ENCODE assay signal across 11 mouse cellular contexts in the genomic region with DNA sequence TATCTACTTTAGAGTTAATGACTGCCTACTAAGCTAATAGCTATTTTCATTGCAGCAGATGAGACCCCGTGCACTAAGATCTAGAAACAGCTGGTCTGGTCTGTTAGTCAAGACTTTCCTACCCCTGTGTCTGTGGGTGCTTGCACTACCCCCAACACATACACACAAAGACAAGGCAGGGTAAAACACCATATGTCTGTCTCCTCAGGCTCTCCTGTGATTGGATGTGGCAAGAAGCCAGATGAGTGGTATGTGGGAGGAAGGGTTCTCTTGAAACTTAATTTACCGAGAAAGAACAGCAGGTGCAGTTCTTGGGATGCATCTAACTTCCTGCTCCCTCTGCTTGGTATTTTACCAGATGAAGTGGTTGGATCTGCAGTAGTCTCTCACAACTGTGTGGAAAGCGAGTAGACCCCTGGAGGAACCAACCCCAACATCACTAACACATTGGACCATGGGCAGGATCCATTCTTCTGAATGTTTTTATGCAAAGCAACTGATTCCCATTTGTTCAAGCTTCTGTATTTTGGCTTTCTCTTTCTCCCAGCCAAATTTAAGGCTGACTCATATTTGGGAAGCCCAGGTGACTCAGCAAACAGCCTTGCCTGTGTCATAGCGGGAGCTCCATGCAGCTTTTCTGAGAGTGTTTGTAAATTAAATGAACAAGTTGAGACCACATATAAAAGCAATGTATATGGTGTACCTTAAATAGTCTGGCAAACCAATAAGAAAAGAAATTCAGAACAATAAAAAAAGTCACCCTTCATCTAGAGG.
DNase-seq lines count a peak whose midpoint lies in the region; ATAC-seq lines count a peak whose summit lies in the region.
"Had no signal": no experiment of that assay in that cellular context is flagged by ENCODE, and none has a peak within 500 bp of the region (broad histone marks: within the 10 kb centered on the region; RNA-seq: fewer than 3 reads in every experiment).

No protein-coding gene starts in this region.

- H3K9me3 ChIP-seq in liver, embryonic 12.5 days (replicated peaks) = peaks cover 19% of the 10 kb centered on the region
- H3K9me3 ChIP-seq: hindbrain, embryonic 15.5 days had no signal

- ATAC-seq in liver, embryonic 12.5 days = no peak

- H3K4me1 ChIP-seq in liver, embryonic 12.5 days = no peaks in the 10 kb centered on the region
- H3K4me1 ChIP-seq: hindbrain, embryonic 15.5 days had no signal

- intact Hi-C loops in left cerebral cortex, postnatal 4 days (cut with DNase I) = no loop called here

- 64% methylated on average over 4 of the region's 4 CpGs for WGBS in liver, embryonic 12.5 days (ENCODE audit: insufficient replicate concordance)

- H3K36me3 ChIP-seq in liver, embryonic 12.5 days = no peaks in the 10 kb centered on the region
- H3K36me3 ChIP-seq: hindbrain, embryonic 15.5 days had no signal

- H3K9ac ChIP-seq in liver, embryonic 12.5 days = no peak overlapping the region
- H3K9ac ChIP-seq: hindbrain, embryonic 15.5 days had no signal

- DNase-seq in left cerebral cortex, adult 11 months (ENCODE audit: low spot score) = peak; percentile 82
- DNase-seq in left cerebral cortex, postnatal 4 days = no peak
- DNase-seq in frontal cortex, postnatal 25 days (ENCODE audit: low spot score in 2 of 2) = peak; percentile 39 to 74
- peak; percentile 70 to 80 for DNase-seq in layer of hippocampus, postnatal 36 days
- DNase-seq in right cerebral cortex, postnatal 36 days (ENCODE audit: low spot score in 2 of 2) = peak; percentile 72 to 88
- no peak for DNase-seq in cerebellum, postnatal 25 days
- DNase-seq: cerebellum, adult 2 months; kidney, postnatal 25 days; thymus, adult 2 months had no signal

- no peak overlapping the region for H3K27ac ChIP-seq in liver, embryonic 12.5 days
- H3K27ac ChIP-seq: hindbrain, embryonic 15.5 days had no signal

- H3K4me2 ChIP-seq in liver, embryonic 12.5 days = no peak overlapping the region
- H3K4me2 ChIP-seq: hindbrain, embryonic 15.5 days had no signal

- no peaks in the 10 kb centered on the region for H3K27me3 ChIP-seq in liver, embryonic 12.5 days (replicated peaks)
- H3K27me3 ChIP-seq: hindbrain, embryonic 15.5 days had no signal

- no peak overlapping the region for H3K4me3 ChIP-seq in liver, embryonic 12.5 days
- H3K4me3 ChIP-seq: hindbrain, embryonic 15.5 days had no signal

Comparison
In these comparisons a context has a peak if more than half of its experiments do, and no peak if none do; other contexts are left out.
1. DNase-seq: peak in left cerebral cortex, adult 11 months (single experiment), frontal cortex, postnatal 25 days (2 of 2), layer of hippocampus, postnatal 36 days (2 of 2) and right cerebral cortex, postnatal 36 days (2 of 2); none in left cerebral cortex, postnatal 4 days (single experiment) and cerebellum, postnatal 25 days (0 of 2).